Mouse (Mus musculus): Measurements from ENCODE around the gene Smurf2. TPM values are rescaled to one million over a fixed set of nuclear protein-coding genes. Genes with fewer than 3 reads are reported as not detected.
"Not testable (repeated sequence)": the region's sequence is repeated elsewhere in the genome, so short reads cannot be mapped to it uniquely, and the experiment has no call there.

Smurf2 gene
- polyA plus RNA-seq, 1 experiment from 2014 or later, result 14.1 TPM

GRCm38 (mm10) chr11:106788775-106789459, 131.6 kb downstream of the Smurf2 start, which contains the start of the genes Ddx5 and Cep95:
Gene Ddx5, minus strand, starts transcription at chr11:106789185.
Gene Cep95, plus strand, starts transcription at chr11:106789252.
- Histone ChIP-seq H3K9me3 (replicated peaks) (no peaks in the 10 kb centered on the region), H3K36me3 (peaks cover 65% of the 10 kb centered on the region), H3K4me1 (peaks cover 22% of the 10 kb centered on the region), H3K27ac (peak within 1 kb of the TSS; percentile 100), H3K4me3 (peak within 1 kb of the TSS; percentile 96), H3K27me3 (ENCODE audit: low read depth, poor library complexity, severe bottlenecking) (no peaks in the 10 kb centered on the region)
- DNase-seq (ENCODE audit: low spot score), result peak; percentile 97
- under 1% methylated on average over 58 of the region's 58 CpGs for WGBS

- Histone ChIP-seq H3K4me3 (peak overlapping the region; percentile 96), H3K27me3 (ENCODE audit: low read depth, poor library complexity, severe bottlenecking) (no peaks in the 10 kb centered on the region), H3K36me3 (peaks cover 65% of the 10 kb centered on the region), H3K27ac (peak overlapping the region; percentile 100), H3K4me1 (peaks cover 22% of the 10 kb centered on the region), H3K9me3 (replicated peaks) (no peaks in the 10 kb centered on the region)
- under 1% methylated on average over 74 of the region's 79 CpGs for WGBS
- peak; percentile 100 for DNase-seq (ENCODE audit: low spot score)
These were observed 132.3 kb downstream of the Smurf2 start for GRCm38 (mm10) chr11:106788026-106788774.

- no peaks in the 10 kb centered on the region for H3K27me3 ChIP-seq (ENCODE audit: low read depth, poor library complexity, severe bottlenecking)
- peaks cover 22% of the 10 kb centered on the region for H3K4me1 ChIP-seq
- peak overlapping the region; percentile 100 for H3K27ac ChIP-seq
- under 1% methylated on average over 65 of the region's 65 CpGs for WGBS
- H3K36me3 ChIP-seq, result peaks cover 65% of the 10 kb centered on the region
- no peaks in the 10 kb centered on the region for H3K9me3 ChIP-seq (replicated peaks)
- H3K4me3 ChIP-seq, result peak overlapping the region; percentile 96
- DNase-seq (ENCODE audit: low spot score), result peak; percentile 87
These were observed 133.1 kb downstream of the Smurf2 start for GRCm38 (mm10) chr11:106787131-106788025.

- H3K4me3 ChIP-seq, result no peak overlapping the region
- H3K36me3 ChIP-seq, result peaks cover 77% of the 10 kb centered on the region
These were observed 135.5 kb downstream of the Smurf2 start for GRCm38 (mm10) chr11:106785043-106785442.

GRCm38 (mm10) chr11:106784476-106784875, 136.0 kb downstream of the Smurf2 start:
- Histone ChIP-seq H3K27me3 (ENCODE audit: low read depth, poor library complexity, severe bottlenecking) (no peaks in the 10 kb centered on the region), H3K36me3 (peaks cover 78% of the 10 kb centered on the region), H3K9me3 (replicated peaks) (no peaks in the 10 kb centered on the region), H3K4me1 (peaks cover 11% of the 10 kb centered on the region; the same call in 1 of the 2 replicates), H3K4me3 (no peak overlapping the region), H3K27ac (no peak overlapping the region)
- 90% methylated on average over 2 of the region's 2 CpGs for WGBS
- DNase-seq (ENCODE audit: low spot score), result no peak

More at GRCm38 (mm10) chr11:106785043-106785442, 135.5 kb downstream of the Smurf2 start:
- no peak for DNase-seq (ENCODE audit: low spot score)
- peaks cover 15% of the 10 kb centered on the region for H3K4me1 ChIP-seq
- H3K9me3 ChIP-seq (replicated peaks), result no peaks in the 10 kb centered on the region
- H3K27me3 ChIP-seq (ENCODE audit: low read depth, poor library complexity, severe bottlenecking), result no peaks in the 10 kb centered on the region
- no peak overlapping the region for H3K27ac ChIP-seq
- WGBS, result 93% methylated on average over 1 of the region's 1 CpGs

GRCm38 (mm10) chr11:106782841-106783764, 137.4 kb downstream of the Smurf2 start:
- no peak overlapping the region for H3K27ac ChIP-seq
- peaks cover 13% of the 10 kb centered on the region; the same call in 1 of the 2 replicates for H3K4me1 ChIP-seq
- H3K27me3 ChIP-seq (ENCODE audit: low read depth, poor library complexity, severe bottlenecking), result no peaks in the 10 kb centered on the region
- H3K9me3 ChIP-seq (replicated peaks), result no peaks in the 10 kb centered on the region
- peaks cover 78% of the 10 kb centered on the region for H3K36me3 ChIP-seq
- WGBS, result 91% methylated on average over 9 of the region's 9 CpGs
- no peak for DNase-seq (ENCODE audit: low spot score)
- no peak overlapping the region for H3K4me3 ChIP-seq

GRCm38 (mm10) chr11:106782271-106782670, 138.2 kb downstream of the Smurf2 start:
- not testable (repeated sequence) for H3K9me3 ChIP-seq (replicated peaks); H3K27me3 ChIP-seq (ENCODE audit: low read depth, poor library complexity, severe bottlenecking); DNase-seq (ENCODE audit: low spot score); H3K27ac ChIP-seq; H3K4me3 ChIP-seq
- WGBS, result 91% methylated on average over 7 of the region's 7 CpGs
- H3K4me1 ChIP-seq, result peaks cover 13% of the 10 kb centered on the region; the same call in 1 of the 2 replicates
- peaks cover 77% of the 10 kb centered on the region for H3K36me3 ChIP-seq

- no peak overlapping the region for H3K27ac ChIP-seq
- WGBS, result 81% methylated on average over 6 of the region's 6 CpGs
- no peak for DNase-seq (ENCODE audit: low spot score)
- H3K4me3 ChIP-seq, result no peak overlapping the region
- peaks cover 76% of the 10 kb centered on the region for H3K36me3 ChIP-seq
- no peaks in the 10 kb centered on the region for H3K27me3 ChIP-seq (ENCODE audit: low read depth, poor library complexity, severe bottlenecking)
- H3K4me1 ChIP-seq, result peaks cover 4% of the 10 kb centered on the region; the same call in 1 of the 2 replicates
- H3K9me3 ChIP-seq (replicated peaks), result no peaks in the 10 kb centered on the region
These were observed 139.8 kb downstream of the Smurf2 start for GRCm38 (mm10) chr11:106780590-106781220.

- 69% methylated on average over 4 of the region's 4 CpGs for WGBS
- peak overlapping the region; percentile 72; the same call in 1 of the 2 replicates for H3K4me3 ChIP-seq
- H3K27ac ChIP-seq, result no peak overlapping the region
- no peak for DNase-seq (ENCODE audit: low spot score)
- no peaks in the 10 kb centered on the region for H3K9me3 ChIP-seq (replicated peaks)
- peaks cover 76% of the 10 kb centered on the region for H3K36me3 ChIP-seq
- H3K4me1 ChIP-seq, result peaks cover 2% of the 10 kb centered on the region; the same call in 1 of the 2 replicates
- H3K27me3 ChIP-seq (ENCODE audit: low read depth, poor library complexity, severe bottlenecking), result no peaks in the 10 kb centered on the region
These were observed 140.5 kb downstream of the Smurf2 start for GRCm38 (mm10) chr11:106780089-106780425.

- Histone ChIP-seq H3K4me1 (peaks cover 2% of the 10 kb centered on the region; the same call in 1 of the 2 replicates), H3K4me3 (peak within 1 kb of the TSS; percentile 72), H3K27ac (peak within 1 kb of the TSS; percentile 91), H3K9me3 (replicated peaks) (no peaks in the 10 kb centered on the region), H3K27me3 (ENCODE audit: low read depth, poor library complexity, severe bottlenecking) (no peaks in the 10 kb centered on the region), H3K36me3 (peaks cover 76% of the 10 kb centered on the region)
- DNase-seq (ENCODE audit: low spot score), result peak; percentile 96
- 3% methylated on average over 30 of the region's 30 CpGs for WGBS
These were observed 141.0 kb downstream of the Smurf2 start, which contains the start of gene Polg2 for GRCm38 (mm10) chr11:106779388-106780088. Gene Polg2, minus strand, starts transcription at chr11:106779537.
